Mouse (Mus musculus) adrenal gland (tissue): ENCODE data around the gene Txlnb.
"Not testable (repeated sequence)": the region's sequence is repeated elsewhere in the genome, so short reads cannot be mapped to it uniquely, and the experiment has no call there.

ENCODE experiments used
- intact Hi-C: fragments of 180-260 bp; cut with DNase I; formaldehyde crosslinking; loops from one replicate; pipeline ENCODE4 v1.15.1; 2025

Gene Txlnb

GRCm38 (mm10) chr10:17820422-17820821 is 24.4 kb downstream of the Txlnb start:
- intact Hi-C loops = not testable (repeated sequence)

- intact Hi-C loops = no loop called here
Measured at GRCm38 (mm10) chr10:17827391-17827790, 31.4 kb downstream of the Txlnb start.

- intact Hi-C loops = no loop called here
Measured at GRCm38 (mm10) chr10:17829205-17829604, 33.2 kb downstream of the Txlnb start.

GRCm38 (mm10) chr10:17831041-17831440 is 35.0 kb downstream of the Txlnb start:
- intact Hi-C loops = no loop called here

GRCm38 (mm10) chr10:17835031-17835430 is 39.0 kb downstream of the Txlnb start:
- intact Hi-C loops = no loop called here

GRCm38 (mm10) chr10:17836275-17836674 is 40.2 kb downstream of the Txlnb start:
- intact Hi-C loops = no loop called here

GRCm38 (mm10) chr10:17842030-17842429 is 46.0 kb downstream of the Txlnb start:
- intact Hi-C loops = no loop called here

GRCm38 (mm10) chr10:17844781-17845537 is 48.9 kb downstream of the Txlnb start:
- intact Hi-C loops = no loop called here

GRCm38 (mm10) chr10:17857647-17858261 is 61.7 kb downstream of the Txlnb start:
- intact Hi-C loops = no loop called here

- intact Hi-C loops = no loop called here
Measured at GRCm38 (mm10) chr10:17860701-17861480, 64.9 kb downstream of the Txlnb start.

- intact Hi-C loops = loop anchor here (1.0 to 10.0 kb wide), 2 partner anchors 137 to 325 kb away; no protein-coding TSS in a partner anchor
Measured at GRCm38 (mm10) chr10:17869822-17870662, 74.0 kb downstream of the Txlnb start.

GRCm38 (mm10) chr10:17878002-17878919 is 82.2 kb downstream of the Txlnb start:
- intact Hi-C loops = loop anchor here (10.0 kb wide), 1 partner anchor 317 kb away; no protein-coding TSS in a partner anchor

- intact Hi-C loops = no loop called here
Measured at GRCm38 (mm10) chr10:17880038-17880437, 84.0 kb downstream of the Txlnb start.

- intact Hi-C loops = no loop called here
Measured at GRCm38 (mm10) chr10:17880724-17881123, 84.7 kb downstream of the Txlnb start.
